Mouse (Mus musculus) cerebellum, adult 2 months (tissue): ENCODE results near the gene Coq2.

Experiments
- CTCF ChIP-seq: fragments of 200-500 bp; IDR thresholded peaks from 2 replicates; pipeline ENCODE4 v1.5.1; 2011; ENCODE audit warnings: low read depth, mild to moderate bottlenecking, control low read depth, low read length, moderate library complexity, borderline replicate concordance; ENCODE audit not compliant: insufficient read depth
- POLR2A ChIP-seq: fragments of 200-500 bp; IDR thresholded peaks from 2 replicates; pipeline ENCODE4 v1.6.1; 2011; ENCODE audit warnings: low read length, control low read depth, borderline replicate concordance; ENCODE audit not compliant: insufficient read depth

DNA sequence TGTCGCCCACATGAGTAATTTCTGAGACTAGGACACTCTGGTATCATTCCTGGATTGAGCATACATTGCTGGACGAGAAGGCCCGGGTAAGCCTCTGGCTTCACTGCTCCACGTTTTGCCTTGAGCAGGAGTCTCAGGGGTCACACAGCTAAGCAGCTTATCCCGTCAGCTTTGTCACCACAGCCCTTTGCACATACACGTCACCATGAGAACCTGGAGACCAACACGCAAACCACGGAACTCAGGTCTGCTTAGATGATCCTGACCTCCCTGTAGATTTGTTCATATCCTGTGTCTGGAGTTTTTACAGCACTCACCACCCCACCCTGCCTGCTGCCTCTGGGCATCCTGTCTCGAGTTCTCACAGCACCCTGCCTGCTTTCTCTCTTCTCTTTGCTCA is 54.0 kb downstream of the Coq2 start:
- TF ChIP-seq CTCF (no peak), POLR2A (no peak)
